Comparison of ENCODE assay signal across 23 mouse cellular contexts in genomic region chr9:103941176-103941900, GRCm38 (mm10).
DNase-seq lines count a peak whose midpoint lies in the region; ATAC-seq and TF ChIP-seq lines count a peak whose summit lies in the region.
"Had no signal": no experiment of that assay in that cellular context is flagged by ENCODE, and none has a peak within 500 bp of the region (broad histone marks: within the 10 kb centered on the region; RNA-seq: fewer than 3 reads in every experiment).

No protein-coding gene starts in this region.

- H3K9me3 ChIP-seq in midbrain, embryonic 14.5 days (ENCODE audit: control insufficient read depth, low read length) = no peaks in the 10 kb centered on the region
- no peaks in the 10 kb centered on the region for H3K9me3 ChIP-seq in midbrain, postnatal 0 days (ENCODE audit: low read length)
- H3K9me3 ChIP-seq: embryonic facial prominence, embryonic 15.5 days; heart, embryonic 10.5 days; intestine, embryonic 15.5 days had no signal

- H3K4me3 ChIP-seq in midbrain, embryonic 14.5 days (replicated peaks; ENCODE audit: low read depth, low read length) = no peak overlapping the region
- H3K4me3 ChIP-seq in midbrain, postnatal 0 days (ENCODE audit: low read depth, low read length) = no peak overlapping the region
- H3K4me3 ChIP-seq: embryonic facial prominence, embryonic 15.5 days; erythroblast, embryonic 14.5 days; forebrain, embryonic 10.5 days; heart, embryonic 10.5 days; hindbrain, embryonic 12.5 days; intestine, embryonic 15.5 days had no signal

- H3K36me3 ChIP-seq in midbrain, embryonic 14.5 days (ENCODE audit: control insufficient read depth, insufficient read depth, low read length) = no peaks in the 10 kb centered on the region
- H3K36me3 ChIP-seq in midbrain, postnatal 0 days (ENCODE audit: insufficient read depth, low read length) = no peaks in the 10 kb centered on the region
- H3K36me3 ChIP-seq: embryonic facial prominence, embryonic 15.5 days; forebrain, embryonic 10.5 days; heart, embryonic 10.5 days; hindbrain, embryonic 12.5 days; intestine, embryonic 15.5 days had no signal

- no peak overlapping the region for H3K9ac ChIP-seq in midbrain, embryonic 14.5 days (replicated peaks; ENCODE audit: low read length)
- H3K9ac ChIP-seq in midbrain, postnatal 0 days (replicated peaks; ENCODE audit: low read length, poor library complexity, severe bottlenecking) = no peak overlapping the region
- H3K9ac ChIP-seq: embryonic facial prominence, embryonic 15.5 days; hindbrain, embryonic 12.5 days; intestine, embryonic 15.5 days had no signal

- no peak overlapping the region; the same call in 1 of the 2 replicates for H3K4me2 ChIP-seq in midbrain, embryonic 14.5 days (ENCODE audit: low read length)
- H3K4me2 ChIP-seq in midbrain, postnatal 0 days (ENCODE audit: low read depth, low read length, poor library complexity, severe bottlenecking) = no peak overlapping the region
- H3K4me2 ChIP-seq: embryonic facial prominence, embryonic 15.5 days; hindbrain, embryonic 12.5 days; intestine, embryonic 15.5 days had no signal

- H3K27me3 ChIP-seq in midbrain, embryonic 14.5 days (ENCODE audit: control insufficient read depth, insufficient read depth, low read length) = no peaks in the 10 kb centered on the region
- no peaks in the 10 kb centered on the region for H3K27me3 ChIP-seq in midbrain, postnatal 0 days (ENCODE audit: insufficient read depth, low read length)
- H3K27me3 ChIP-seq: embryonic facial prominence, embryonic 15.5 days; hindbrain, embryonic 12.5 days; intestine, embryonic 15.5 days had no signal

- no peaks in the 10 kb centered on the region for H3K4me1 ChIP-seq in midbrain, embryonic 14.5 days (ENCODE audit: control insufficient read depth, insufficient read depth, low read length)
- H3K4me1 ChIP-seq in midbrain, postnatal 0 days (ENCODE audit: insufficient read depth, low read length) = no peaks in the 10 kb centered on the region
- H3K4me1 ChIP-seq: forebrain, embryonic 10.5 days; heart, embryonic 10.5 days; hindbrain, embryonic 12.5 days; intestine, embryonic 15.5 days had no signal

- no peak overlapping the region for H3K27ac ChIP-seq in midbrain, embryonic 14.5 days (replicated peaks; ENCODE audit: low read depth, low read length)
- no peak overlapping the region for H3K27ac ChIP-seq in midbrain, postnatal 0 days (ENCODE audit: low read depth, low read length)
- H3K27ac ChIP-seq: embryonic facial prominence, embryonic 15.5 days; forebrain, embryonic 10.5 days; heart, embryonic 10.5 days; hindbrain, embryonic 12.5 days; intestine, embryonic 15.5 days had no signal

- no peak for TF ChIP-seq CTCF in midbrain, postnatal 0 days (IDR thresholded peaks at IDR 0.05)

- DNase-seq in midbrain, embryonic 14.5 days = peak; percentile 34
- DNase-seq in midbrain, postnatal 0 days (ENCODE audit: low spot score) = no peak
- DNase-seq in ES-CJ7 (ENCODE audit: low read depth, low spot score) (peak; percentile 38), ZHBTc4 (ENCODE audit: low read depth, low spot score) (peak; percentile 53)
- peak; percentile 50 for DNase-seq in retina, postnatal 1 day
- DNase-seq in testis, postnatal 14 days (ENCODE audit: low spot score) = no peak
- DNase-seq in testis, postnatal 10 days (ENCODE audit: low spot score) = no peak
- no peak for DNase-seq in cerebellum, adult 11 months
- DNase-seq: adrenal gland, adult 2 months; adrenal gland, postnatal 25 days; cerebellum, adult 18-20 months; embryo, embryonic 11 days; heart, adult 18-20 months; heart, postnatal 10 days; heart, postnatal 4 days; kidney, adult 18-20 months had no signal

- 69% methylated on average over 20 of the region's 20 CpGs for WGBS in midbrain, embryonic 14.5 days
- WGBS in midbrain, postnatal 0 days = 64% methylated on average over 20 of the region's 20 CpGs

- ATAC-seq in midbrain, embryonic 14.5 days (ENCODE audit: low FRiP score, low TSS enrichment) = no peak
- ATAC-seq in midbrain, postnatal 0 days (ENCODE audit: low FRiP score) = no peak
- ATAC-seq: forebrain, embryonic 14.5 days; intestine, embryonic 15.5 days had no signal

Comparison
In these comparisons a context has a peak if more than half of its experiments do, and no peak if none do; other contexts are left out.
1. DNase-seq: peak in midbrain, embryonic 14.5 days (single experiment), ES-CJ7 (single experiment), ZHBTc4 (single experiment) and retina, postnatal 1 day (single experiment); none in midbrain, postnatal 0 days (single experiment), testis, postnatal 14 days (single experiment), testis, postnatal 10 days (single experiment) and cerebellum, adult 11 months (single experiment).